Mouse (Mus musculus): ENCODE measurements around the gene Glg1. TPM values are rescaled to one million over a fixed set of nuclear protein-coding genes. Genes with fewer than 3 reads are reported as not detected.

Gene Glg1
- total and polyA plus RNA-seq, 3 experiments: 13.8 to 32.2 (median 21.6) TPM

DNA sequence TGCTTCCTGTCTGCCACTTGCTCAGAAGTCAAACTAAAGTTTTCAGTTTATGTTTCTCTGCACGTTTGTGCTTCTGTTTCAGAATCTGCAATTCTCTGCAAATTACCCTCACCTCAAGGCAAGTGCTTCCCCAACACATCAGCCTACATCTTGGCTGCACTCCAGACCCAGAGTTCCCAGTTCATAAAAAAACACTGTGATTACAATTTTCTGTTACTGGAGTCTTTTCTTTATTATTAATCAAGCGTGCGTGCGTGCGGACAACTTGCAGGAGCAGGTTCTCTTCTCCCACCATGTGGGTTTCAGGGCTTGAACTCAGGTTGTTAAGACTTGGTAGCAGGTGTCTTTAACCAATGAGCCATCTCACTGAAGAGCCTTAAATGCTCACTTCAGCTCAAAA is 34.9 kb downstream of the Glg1 start:
- DNase-seq (ENCODE audit: extremely low read depth): no peak
- in situ Hi-C loops (cut with MboI; ENCODE audit: low pct_ligation_motif_present, low pct_unique_long_range_greater_than_20kb, low sequenced_read_pairs): no loop called here

GRCm38 (mm10) chr8:111218107-111218506 is 40.9 kb downstream of the Glg1 start:
- dilution Hi-C loops (cut with MboI; ENCODE audit: extremely low pct_ligation_motif_present, extremely low pct_unique_long_range_greater_than_20kb, low sequenced_read_pairs): no loop called here
- no peak for TF ChIP-seq ETS1 (conservative IDR thresholded peaks at IDR 0.05; ENCODE audit: low read depth, low read length)
- no peak for TF ChIP-seq IRF4 (IDR thresholded peaks at IDR 0.05; ENCODE audit: low read depth, low read length)
- no peak for TF ChIP-seq E2F4 (IDR thresholded peaks at IDR 0.05; ENCODE audit: insufficient replicate concordance, low read depth, low read length)
- no peaks in the 10 kb centered on the region for H3K27me3 ChIP-seq (replicated peaks)
- peaks cover 0 to 1% of the 10 kb centered on the region in 2 experiments for H3K36me3 ChIP-seq (replicated peaks in 1 of 2; ENCODE audit: control insufficient read depth in 1 of 2, insufficient read depth in 1 of 2, low read length in 1 of 2)
- in situ Hi-C loops (cut with MboI; ENCODE audit: low pct_ligation_motif_present, low pct_unique_long_range_greater_than_20kb, low sequenced_read_pairs): no loop called here
- H3K27ac ChIP-seq (ENCODE audit: insufficient read depth, low read depth): no peak overlapping the region
- no peak overlapping the region for H3K9ac ChIP-seq (ENCODE audit: insufficient read depth, low read depth)
- no peaks in the 10 kb centered on the region for H3K9me3 ChIP-seq (replicated peaks; ENCODE audit: low read length)
- peaks cover 5% of the 10 kb centered on the region; the same call in 1 of the 2 replicates for H3K79me2 ChIP-seq (replicated peaks; ENCODE audit: control insufficient read depth, extremely low read depth, insufficient read depth, poor library complexity, severe bottlenecking)
- H3K4me1 ChIP-seq (ENCODE audit: control insufficient read depth in 1 of 2, insufficient read depth in 2 of 2): no peaks in the 10 kb centered on the region
- no peak for DNase-seq (ENCODE audit: extremely low read depth)
- no peak overlapping the region for H3K4me3 ChIP-seq (replicated peaks in 1 of 3; ENCODE audit: low read depth in 2 of 3, low read length in 2 of 3, poor library complexity in 1 of 3)
- H3K4me2 ChIP-seq (ENCODE audit: insufficient read depth, low read depth, poor library complexity, severe bottlenecking): no peak overlapping the region

More for the DNA sequence above, 34.9 kb downstream of the Glg1 start:
- peaks cover 3 to 7% of the 10 kb centered on the region in 2 experiments for H3K4me1 ChIP-seq (ENCODE audit: control insufficient read depth in 1 of 2, insufficient read depth in 2 of 2)
- peaks cover 10% of the 10 kb centered on the region for H3K79me2 ChIP-seq (replicated peaks; ENCODE audit: control insufficient read depth, extremely low read depth, insufficient read depth, poor library complexity, severe bottlenecking)
- dilution Hi-C loops (cut with MboI; ENCODE audit: extremely low pct_ligation_motif_present, extremely low pct_unique_long_range_greater_than_20kb, low sequenced_read_pairs): no loop called here
- no peaks in the 10 kb centered on the region for H3K36me3 ChIP-seq (replicated peaks in 1 of 2; ENCODE audit: control insufficient read depth in 1 of 2, insufficient read depth in 1 of 2, low read length in 1 of 2)
- H3K4me3 ChIP-seq (replicated peaks in 1 of 3; ENCODE audit: low read depth in 2 of 3, low read length in 2 of 3, poor library complexity in 1 of 3): no peak overlapping the region
- no peaks in the 10 kb centered on the region for H3K27me3 ChIP-seq (replicated peaks)
- no peak overlapping the region for H3K9ac ChIP-seq (ENCODE audit: insufficient read depth, low read depth)
- H3K27ac ChIP-seq (ENCODE audit: insufficient read depth, low read depth): no peak overlapping the region
- H3K9me3 ChIP-seq (replicated peaks; ENCODE audit: low read length): no peaks in the 10 kb centered on the region
- TF ChIP-seq PAX5 (IDR thresholded peaks at IDR 0.05; ENCODE audit: low read length): no peak
- no peak for TF ChIP-seq TBP (conservative IDR thresholded peaks at IDR 0.05; ENCODE audit: low read depth, low read length)
- no peak overlapping the region for H3K4me2 ChIP-seq (ENCODE audit: insufficient read depth, low read depth, poor library complexity, severe bottlenecking)

- no peaks in the 10 kb centered on the region for H3K27me3 ChIP-seq (replicated peaks)
- peaks cover 0 to 13% of the 10 kb centered on the region in 2 experiments; a peak in 1 of 4 replicates for H3K4me1 ChIP-seq (ENCODE audit: control insufficient read depth in 1 of 2, insufficient read depth in 2 of 2)
- peaks cover 0 to 1% of the 10 kb centered on the region in 2 experiments for H3K36me3 ChIP-seq (replicated peaks in 1 of 2; ENCODE audit: control insufficient read depth in 1 of 2, insufficient read depth in 1 of 2, low read length in 1 of 2)
- no peak overlapping the region for H3K9ac ChIP-seq (ENCODE audit: insufficient read depth, low read depth)
- H3K9me3 ChIP-seq (replicated peaks; ENCODE audit: low read length): no peaks in the 10 kb centered on the region
- in situ Hi-C loops (cut with MboI; ENCODE audit: low pct_ligation_motif_present, low pct_unique_long_range_greater_than_20kb, low sequenced_read_pairs): no loop called here
- no peak for DNase-seq (ENCODE audit: extremely low read depth)
- H3K4me3 ChIP-seq (replicated peaks in 1 of 3; ENCODE audit: low read depth in 2 of 3, low read length in 2 of 3, poor library complexity in 1 of 3): no peak overlapping the region
- no peak for TF ChIP-seq PAX5 (IDR thresholded peaks at IDR 0.05; ENCODE audit: low read length)
- TF ChIP-seq CHD1 (IDR thresholded peaks at IDR 0.05; ENCODE audit: low read depth, low read length): no peak
- no peak for TF ChIP-seq TBP (conservative IDR thresholded peaks at IDR 0.05; ENCODE audit: low read depth, low read length)
- no peak for TF ChIP-seq IRF4 (IDR thresholded peaks at IDR 0.05; ENCODE audit: low read depth, low read length)
- TF ChIP-seq ETS1 (conservative IDR thresholded peaks at IDR 0.05; ENCODE audit: low read depth, low read length): no peak
- no peak for TF ChIP-seq SIN3A (IDR thresholded peaks at IDR 0.05; ENCODE audit: low read length)
- TF ChIP-seq HCFC1 (IDR thresholded peaks at IDR 0.05; ENCODE audit: low read depth, low read length): no peak
- no peak for TF ChIP-seq RCOR1 (conservative IDR thresholded peaks at IDR 0.05; ENCODE audit: low read depth, low read length)
- TF ChIP-seq BHLHE40 (IDR thresholded peaks at IDR 0.05; ENCODE audit: low read depth, low read length): no peak
- no peak for TF ChIP-seq POLR2AphosphoS2 (IDR thresholded peaks at IDR 0.05; ENCODE audit: low read depth, low read length)
- TF ChIP-seq ZKSCAN1 (IDR thresholded peaks at IDR 0.05; ENCODE audit: borderline replicate concordance, low read depth, low read length): no peak
- dilution Hi-C loops (cut with MboI; ENCODE audit: extremely low pct_ligation_motif_present, extremely low pct_unique_long_range_greater_than_20kb, low sequenced_read_pairs): no loop called here
- no peak overlapping the region for H3K4me2 ChIP-seq (ENCODE audit: insufficient read depth, low read depth, poor library complexity, severe bottlenecking)
- peaks cover 3% of the 10 kb centered on the region; the same call in 1 of the 2 replicates for H3K79me2 ChIP-seq (replicated peaks; ENCODE audit: control insufficient read depth, extremely low read depth, insufficient read depth, poor library complexity, severe bottlenecking)
- H3K27ac ChIP-seq (ENCODE audit: insufficient read depth, low read depth): no peak overlapping the region
Measured at GRCm38 (mm10) chr8:111213406-111213805, 45.6 kb downstream of the Glg1 start.
